Mouse (Mus musculus): ENCODE measurements at regions not wholly inside any gene's neighbourhood (a gene's known extent, or its start where the extent isn't known, plus 50 kb on each side); places are given as distances from the start of the nearest gene placed in this dataset.

DNA sequence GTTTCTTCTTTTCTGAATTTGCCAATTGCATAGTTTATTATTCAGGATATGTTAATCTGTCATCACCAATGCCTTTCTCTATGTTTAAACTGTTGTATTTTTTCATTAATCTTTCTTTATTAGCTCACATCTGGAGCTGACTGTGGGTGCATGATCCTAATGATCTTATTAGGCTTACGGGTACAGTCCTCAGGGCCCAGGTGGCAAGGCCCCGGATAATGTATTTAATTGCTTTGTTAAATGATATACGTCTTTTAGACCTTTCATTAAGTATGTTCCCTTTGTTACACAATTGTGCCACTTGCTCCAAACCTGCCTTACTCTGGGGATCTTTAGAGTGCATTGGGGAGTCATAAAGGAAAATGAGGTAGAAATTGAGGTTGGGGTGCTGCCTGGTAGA, 86.7 kb upstream of the A1bg start:
- DNase-seq (ENCODE audit: low read depth, low spot score), result no peak

DNA sequence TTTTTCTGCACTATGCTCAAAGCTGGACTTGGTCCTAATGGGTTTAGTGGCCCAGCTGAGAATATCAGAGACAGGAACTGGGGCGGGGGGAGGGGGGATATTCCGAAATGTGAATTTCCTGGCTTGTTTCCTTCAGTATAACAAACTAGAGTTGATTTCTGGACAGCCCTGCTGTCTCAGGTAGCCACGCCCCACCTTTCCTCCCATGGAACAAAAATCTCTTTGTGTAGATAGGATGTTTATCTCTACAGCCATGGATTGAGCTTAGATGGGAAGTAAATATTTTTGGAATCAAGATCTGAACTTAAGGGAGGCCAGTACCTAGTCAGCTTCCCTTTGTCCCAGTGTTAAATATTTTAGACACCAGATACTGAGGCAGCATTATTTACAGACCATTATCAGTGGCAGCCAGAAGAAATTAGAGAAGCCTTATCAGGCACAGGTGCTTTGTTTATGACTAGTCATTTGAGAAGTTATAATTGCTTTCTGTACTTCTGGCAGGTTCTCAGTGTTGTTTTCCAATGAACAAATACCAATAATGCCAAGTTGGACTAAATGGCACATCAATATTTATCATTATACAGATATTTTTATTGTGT, 84.7 kb upstream of the A1bg start:
- no peak for DNase-seq (ENCODE audit: low read depth, low spot score)

DNA sequence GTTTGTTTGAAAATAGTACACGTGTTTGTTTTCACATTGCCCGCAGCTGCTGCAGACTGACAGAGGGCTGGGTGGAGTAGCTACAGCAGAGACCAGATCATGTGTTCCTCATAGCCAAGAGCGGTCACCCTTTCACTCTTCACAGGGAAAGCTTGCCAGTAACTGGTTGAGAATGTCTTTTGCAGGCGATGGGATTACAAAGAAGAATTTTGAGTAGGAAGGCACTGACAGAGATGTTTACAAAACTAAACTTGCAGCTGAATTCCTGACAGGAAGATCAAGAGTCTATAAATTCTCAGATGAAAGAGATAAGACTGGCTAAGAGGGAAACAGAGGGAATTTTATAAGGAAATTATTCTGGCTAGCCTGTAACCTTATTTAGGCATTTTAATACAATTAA, 83.8 kb upstream of the A1bg start:
- no peak for DNase-seq (ENCODE audit: low read depth, low spot score)

DNA sequence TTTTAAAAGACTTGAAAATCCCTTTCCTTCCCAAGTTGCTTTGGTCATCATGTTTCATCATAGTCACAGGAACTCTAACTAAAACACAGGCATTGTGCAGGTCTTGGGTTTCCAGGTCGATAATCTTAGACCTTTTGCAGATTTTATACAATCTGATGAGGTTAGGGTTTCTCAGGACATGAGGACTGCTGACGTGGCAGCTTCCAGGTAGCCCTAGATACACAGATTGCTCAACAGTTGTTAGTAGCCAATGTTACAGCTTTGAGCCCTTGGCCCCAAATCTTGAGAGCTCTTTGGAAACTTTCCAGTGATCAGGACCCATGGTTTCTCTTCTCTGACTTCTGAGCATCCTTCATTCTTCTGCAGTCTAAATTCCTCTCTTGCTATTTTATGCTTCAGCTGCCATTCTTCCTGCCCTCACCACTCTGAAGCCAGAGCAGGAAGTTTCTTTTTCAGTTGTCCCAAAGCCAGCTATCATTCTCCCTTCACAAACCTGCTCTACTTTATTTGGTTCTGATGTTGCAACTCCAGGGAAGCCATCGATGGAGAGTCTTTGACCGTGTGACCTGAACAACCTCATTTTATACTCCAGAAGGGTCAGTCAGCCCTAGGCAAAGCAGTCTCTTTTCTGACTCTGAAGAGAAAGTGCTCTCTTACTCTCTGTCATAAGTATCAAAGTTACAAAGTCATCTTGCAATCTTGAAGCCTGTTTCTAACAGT, 71.3 kb upstream of the A1bg start:
- DNase-seq (ENCODE audit: low read depth, low spot score), result no peak

DNA sequence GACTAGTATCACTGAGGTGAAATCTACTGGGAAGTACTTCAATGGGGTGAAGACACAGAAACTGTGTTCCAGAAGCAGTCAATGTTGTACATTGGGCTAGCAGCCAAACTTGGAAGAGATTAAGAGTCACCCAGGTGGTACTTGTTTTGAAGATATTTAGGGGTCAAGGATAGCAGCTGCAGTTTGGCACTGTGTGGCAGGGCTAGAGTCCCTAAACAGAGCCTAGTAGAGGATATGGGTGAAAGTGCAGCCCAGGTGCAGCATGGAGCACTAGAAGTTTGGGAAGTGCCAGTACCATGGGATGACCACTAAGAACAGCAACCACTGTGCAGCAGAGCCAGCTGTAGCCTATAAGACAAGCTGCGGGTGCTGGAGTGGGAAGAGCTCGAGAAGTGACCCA, 70.6 kb upstream of the A1bg start:
- DNase-seq (ENCODE audit: low read depth, low spot score), result no peak

DNA sequence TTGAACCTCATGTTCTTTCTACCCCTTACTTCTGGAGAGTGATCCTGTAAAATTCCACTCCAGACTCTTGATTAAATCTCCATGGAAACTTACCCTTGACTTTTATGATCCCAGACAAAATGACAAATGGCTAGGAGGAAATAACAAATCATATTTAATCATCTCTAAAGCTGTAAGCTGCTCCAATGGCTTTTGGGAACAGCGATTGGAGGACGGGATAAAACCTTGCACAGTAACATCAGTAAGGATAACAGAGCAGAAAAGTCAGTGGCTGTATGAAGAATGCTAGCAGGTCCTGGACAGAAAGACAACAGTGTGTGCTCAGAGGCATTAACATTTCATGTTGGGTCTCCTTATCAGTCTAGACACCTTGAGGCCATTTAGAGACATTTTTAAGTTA, 59.8 kb upstream of the A1bg start:
- no peak for DNase-seq (ENCODE audit: low read depth, low spot score)

All from 3T3-L1 (cell line).